Mouse (Mus musculus) MEL (cell line): ENCODE measurements around the gene 4930404N11Rik. TPM values are rescaled to one million over a fixed set of nuclear protein-coding genes. Genes with fewer than 3 reads are reported as not detected.

Experiments
- DNase-seq: peaks from one replicate; pipeline ENCODE4 v3.0.0; 2011; ENCODE audit warnings: low read depth, low spot score
- H3K27ac ChIP-seq: 2 replicates; pipeline ENCODE4 v1.5.1; 2012; ENCODE audit warnings: low read depth, mild to moderate bottlenecking, control low read depth, low read length, moderate library complexity; ENCODE audit not compliant: control insufficient read depth
- H3K27me3 ChIP-seq, 2 experiments: fragments of 150-350 bp in 1 of 2; sonication (generic) in 1 of 2; 2 replicates each; pipeline ENCODE4 v1.6.1; 2012; ENCODE audit warnings: low read length in 2 of 2, mild to moderate bottlenecking in 2 of 2, improper control_type of control experiment in 1 of 2, moderate library complexity in 1 of 2; ENCODE audit not compliant: insufficient read depth in 2 of 2, control insufficient read depth in 1 of 2
- H3K36me3 ChIP-seq, 2 experiments: 2 replicates each; pipeline ENCODE4 v1.6.1; 2012 to 2014; ENCODE audit warnings: low read length in 2 of 2, improper control_type of control experiment in 1 of 2, inconsistent platforms in 1 of 2, mild to moderate bottlenecking in 1 of 2; ENCODE audit not compliant: insufficient read depth in 2 of 2, control insufficient read depth in 1 of 2
- H3K4me1 ChIP-seq, 2 experiments: fragments of 150-350 bp in 1 of 2; sonication (generic) in 1 of 2; 2 replicates each; pipeline ENCODE4 v1.6.1; 2012; ENCODE audit warnings: low read length in 2 of 2, improper control_type of control experiment in 1 of 2, mild to moderate bottlenecking in 1 of 2; ENCODE audit not compliant: insufficient read depth in 2 of 2, control insufficient read depth in 1 of 2
- H3K4me3 ChIP-seq, 2 experiments: fragments of 150-350 bp in 1 of 2; sonication (generic) in 1 of 2; 2 replicates each; pipeline ENCODE4 v1.5.1; 2012; ENCODE audit warnings: low read depth in 2 of 2, low read length in 2 of 2, mild to moderate bottlenecking in 2 of 2, moderate library complexity in 2 of 2, control low read depth in 1 of 2, improper control_type of control experiment in 1 of 2; ENCODE audit not compliant: control insufficient read depth in 1 of 2, insufficient read depth in 1 of 2
- H3K79me2 ChIP-seq: 2 replicates; pipeline ENCODE4 v1.6.1; 2012; ENCODE audit warnings: mild to moderate bottlenecking, low read length, moderate library complexity; ENCODE audit not compliant: control insufficient read depth, poor library complexity, insufficient read depth
- H3K9ac ChIP-seq: 2 replicates; pipeline ENCODE4 v1.6.1; 2012; ENCODE audit warnings: low read depth, mild to moderate bottlenecking, control low read depth, low read length, moderate library complexity; ENCODE audit not compliant: control insufficient read depth, poor library complexity, severe bottlenecking
- H3K9me3 ChIP-seq: fragments of 150-350 bp; sonication (generic); replicated peaks from 2 replicates; pipeline ENCODE4 v1.6.1; 2012; ENCODE audit warnings: mild to moderate bottlenecking, low read length, improper control_type of control experiment, moderate library complexity; ENCODE audit not compliant: insufficient read depth
- BHLHE40 ChIP-seq: IDR thresholded peaks from 2 replicates; pipeline ENCODE4 v1.6.1; 2012; ENCODE audit warnings: low read depth, mild to moderate bottlenecking, inconsistent platforms, low read length, improper control_type of control experiment, borderline replicate concordance
- CHD1 ChIP-seq: IDR thresholded peaks from 2 replicates; pipeline ENCODE4 v1.6.1; 2012; ENCODE audit warnings: low read depth, mild to moderate bottlenecking, inconsistent platforms, low read length, improper control_type of control experiment
- CHD2 ChIP-seq: IDR thresholded peaks from 2 replicates; pipeline ENCODE4 v1.6.1; 2011; ENCODE audit warnings: low read length, improper control_type of control experiment
- CTCF ChIP-seq, 3 experiments: IDR thresholded peaks in 2 of 3; conservative IDR thresholded peaks in 1 of 3; 2 replicates each; pipeline ENCODE4 v1.5.1; 2011 to 2012; ENCODE audit warnings: low read length in 3 of 3, low read depth in 2 of 3, mild to moderate bottlenecking in 2 of 3, improper control_type of control experiment in 1 of 3, inconsistent platforms in 1 of 3, mixed read lengths in 1 of 3, moderate library complexity in 1 of 3; ENCODE audit not compliant: control insufficient read depth in 1 of 3, insufficient read depth in 1 of 3, poor library complexity in 1 of 3, severe bottlenecking in 1 of 3
- ELF1 ChIP-seq: IDR thresholded peaks from 2 replicates; pipeline ENCODE4 v1.6.1; 2014; ENCODE audit warnings: low read depth, mild to moderate bottlenecking, inconsistent platforms, low read length, improper control_type of control experiment, moderate library complexity
- HCFC1 ChIP-seq: IDR thresholded peaks from 2 replicates; pipeline ENCODE4 v1.6.1; 2012; ENCODE audit warnings: low read depth, mild to moderate bottlenecking, inconsistent platforms, low read length, improper control_type of control experiment, moderate library complexity
- JUND ChIP-seq: IDR thresholded peaks from 2 replicates; pipeline ENCODE4 v1.6.1; 2011; ENCODE audit warnings: low read depth, mild to moderate bottlenecking, improper control_type of control experiment, low read length
- KAT2A ChIP-seq: conservative IDR thresholded peaks from 2 replicates; pipeline ENCODE4 v1.6.1; 2012; ENCODE audit warnings: low read depth, low read length, improper control_type of control experiment, inconsistent platforms
- MAX ChIP-seq: IDR thresholded peaks from 2 replicates; pipeline ENCODE4 v1.6.1; 2011; ENCODE audit warnings: low read length, improper control_type of control experiment
- MEF2A ChIP-seq: IDR thresholded peaks from 2 replicates; pipeline ENCODE4 v1.6.1; 2014; ENCODE audit warnings: low read depth, mild to moderate bottlenecking, inconsistent platforms, low read length, improper control_type of control experiment; ENCODE audit not compliant: poor library complexity, insufficient replicate concordance, severe bottlenecking; ENCODE audit errors: extremely low read depth
- MYB ChIP-seq: IDR thresholded peaks from 2 replicates; pipeline ENCODE4 v1.6.1; 2011; ENCODE audit warnings: mild to moderate bottlenecking, low read depth, low read length, improper control_type of control experiment
- MYC ChIP-seq: IDR thresholded peaks from 2 replicates; pipeline ENCODE4 v1.6.1; 2011; ENCODE audit warnings: low read depth, mild to moderate bottlenecking, low read length, improper control_type of control experiment, moderate library complexity
- NELFE ChIP-seq: IDR thresholded peaks from 2 replicates; pipeline ENCODE4 v1.6.1; 2011; ENCODE audit warnings: low read depth, low read length, improper control_type of control experiment
- POLR2A ChIP-seq, 2 experiments: IDR thresholded peaks; 2 replicates each; pipeline ENCODE4 v1.6.1; 2011 to 2012; ENCODE audit warnings: low read length in 2 of 2, mild to moderate bottlenecking in 2 of 2, control low read depth in 1 of 2, improper control_type of control experiment in 1 of 2, low read depth in 1 of 2, moderate library complexity in 1 of 2; ENCODE audit not compliant: control insufficient read depth in 1 of 2, insufficient read depth in 1 of 2, poor library complexity in 1 of 2
- POLR2AphosphoS2 ChIP-seq: IDR thresholded peaks from 2 replicates; pipeline ENCODE4 v1.6.1; 2011; ENCODE audit warnings: low read length, improper control_type of control experiment
- POLR2AphosphoS5 ChIP-seq: IDR thresholded peaks from 2 replicates; pipeline ENCODE4 v1.6.1; 2012; ENCODE audit warnings: low read depth, borderline replicate concordance, mild to moderate bottlenecking, inconsistent platforms, low read length, moderate library complexity, mixed read lengths
- RAD21 ChIP-seq: IDR thresholded peaks from 2 replicates; pipeline ENCODE4 v1.6.1; 2011; ENCODE audit warnings: mild to moderate bottlenecking, low read depth, low read length, improper control_type of control experiment
- RCOR1 ChIP-seq: IDR thresholded peaks from 2 replicates; pipeline ENCODE4 v1.6.1; 2012; ENCODE audit warnings: low read depth, mild to moderate bottlenecking, inconsistent platforms, low read length, improper control_type of control experiment
- ZC3H11A ChIP-seq: IDR thresholded peaks from 2 replicates; pipeline ENCODE4 v1.6.1; 2012; ENCODE audit warnings: low read depth, mild to moderate bottlenecking, inconsistent platforms, low read length, improper control_type of control experiment
- ZKSCAN1 ChIP-seq: IDR thresholded peaks from 2 replicates; pipeline ENCODE4 v1.6.1; 2012; ENCODE audit warnings: low read depth, mild to moderate bottlenecking, inconsistent platforms, low read length, improper control_type of control experiment, moderate library complexity
- polyA plus RNA-seq, 2 experiments: library from polyadenylated mRNA; stranded (reverse) in 1 of 2; unstranded in 1 of 2; fragments of >175 nt in 1 of 2; fragments of >200 nt in 1 of 2; gene quantifications; 2 replicates each; pipeline versions ENCODE4 v1.2.1 to v1.2.4; 2012; ENCODE audit warnings: low replicate concordance in 2 of 2, low read depth in 1 of 2; ENCODE audit not compliant: insufficient read length in 2 of 2, insufficient read depth in 1 of 2, missing spikeins in 1 of 2
- total RNA-seq: library from RNA; depleted of rRNA; stranded (reverse); fragments of 300-350 nt; gene quantifications from 2 replicates; pipeline ENCODE4 v1.2.3, GENCODE M21; 2012

The 4930404N11Rik gene
- total and polyA plus RNA-seq, 3 experiments, result 3.1 to 12.1 TPM; not detected in 1

- Histone ChIP-seq H3K79me2 (no peaks in the 10 kb centered on the region), H3K27me3 (no peaks in the 10 kb centered on the region), H3K9me3 (no peaks in the 10 kb centered on the region), H3K27ac (no peak overlapping the region), H3K9ac (no peak overlapping the region), H3K36me3 (peaks cover 0 to 4% of the 10 kb centered on the region in 2 experiments; a peak in 2 of 4 replicates), H3K4me1 (peaks cover 0 to 9% of the 10 kb centered on the region in 2 experiments; a peak in 2 of 4 replicates), H3K4me3 (no peak overlapping the region)
- DNase-seq, result no peak
- TF ChIP-seq CTCF (IDR thresholded peaks at IDR 0.05 in 2 of 3, conservative IDR thresholded peaks at IDR 0.05 in 1 of 3; ENCODE audit: control insufficient read depth in 1 of 3, insufficient read depth in 1 of 3, low read depth in 2 of 3, low read length in 3 of 3, poor library complexity in 1 of 3, severe bottlenecking in 1 of 3) (no peak), RCOR1 (no peak), MYB (no peak), POLR2A (IDR thresholded peaks at IDR 0.05; ENCODE audit: control insufficient read depth in 1 of 2, insufficient read depth in 1 of 2, low read depth in 1 of 2, low read length in 2 of 2, poor library complexity in 1 of 2) (no peak), JUND (no peak), POLR2AphosphoS5 (no peak), NELFE (no peak), ZKSCAN1 (no peak), CHD1 (no peak), BHLHE40 (no peak), RAD21 (no peak), ZC3H11A (no peak), CHD2 (no peak)
These were observed 36.1 kb upstream of the 4930404N11Rik start for GRCm38 (mm10) chr10:81401521-81402226.

- no peaks in the 10 kb centered on the region for H3K27me3 ChIP-seq
- no peaks in the 10 kb centered on the region for H3K9me3 ChIP-seq
- peaks cover 0 to 4% of the 10 kb centered on the region in 2 experiments; a peak in 2 of 4 replicates for H3K36me3 ChIP-seq
- H3K27ac ChIP-seq, result no peak overlapping the region
- H3K4me1 ChIP-seq, result peaks cover 0 to 9% of the 10 kb centered on the region in 2 experiments; a peak in 2 of 4 replicates
- no peak overlapping the region for H3K4me3 ChIP-seq
- no peak for TF ChIP-seq POLR2AphosphoS2
- TF ChIP-seq RAD21, result no peak
- TF ChIP-seq KAT2A, result no peak
- TF ChIP-seq MYB, result no peak
- TF ChIP-seq MEF2A, result no peak
- TF ChIP-seq HCFC1, result no peak
- no peak for TF ChIP-seq ELF1
- TF ChIP-seq POLR2AphosphoS5, result no peak
- TF ChIP-seq MAX, result no peak
- TF ChIP-seq MYC, result no peak
- H3K9ac ChIP-seq, result no peak overlapping the region
- DNase-seq, result no peak
- no peaks in the 10 kb centered on the region for H3K79me2 ChIP-seq
These were observed 35.5 kb upstream of the 4930404N11Rik start for GRCm38 (mm10) chr10:81401205-81401520.
